Mouse (Mus musculus) C2C12 (cell line): ENCODE measurements around the gene Sco1.

Source experiments
- CTCF ChIP-seq: IDR thresholded peaks from one replicate; pipeline ENCODE4 v1.5.1; 2011; ENCODE audit not compliant: control insufficient read depth, insufficient read depth, insufficient read length
- MAX ChIP-seq: IDR thresholded peaks from one replicate; pipeline ENCODE4 v1.6.1; 2011; ENCODE audit warnings: mild to moderate bottlenecking, control low read depth
- MYOG ChIP-seq: IDR thresholded peaks from one replicate; pipeline ENCODE4 v1.6.1; 2011; ENCODE audit not compliant: control insufficient read depth, insufficient read length; ENCODE audit errors: extremely low read depth
- USF1 ChIP-seq: IDR thresholded peaks from one replicate; pipeline ENCODE4 v1.6.1; 2011; ENCODE audit warnings: low read depth, mild to moderate bottlenecking, control low read depth, moderate library complexity

DNA sequence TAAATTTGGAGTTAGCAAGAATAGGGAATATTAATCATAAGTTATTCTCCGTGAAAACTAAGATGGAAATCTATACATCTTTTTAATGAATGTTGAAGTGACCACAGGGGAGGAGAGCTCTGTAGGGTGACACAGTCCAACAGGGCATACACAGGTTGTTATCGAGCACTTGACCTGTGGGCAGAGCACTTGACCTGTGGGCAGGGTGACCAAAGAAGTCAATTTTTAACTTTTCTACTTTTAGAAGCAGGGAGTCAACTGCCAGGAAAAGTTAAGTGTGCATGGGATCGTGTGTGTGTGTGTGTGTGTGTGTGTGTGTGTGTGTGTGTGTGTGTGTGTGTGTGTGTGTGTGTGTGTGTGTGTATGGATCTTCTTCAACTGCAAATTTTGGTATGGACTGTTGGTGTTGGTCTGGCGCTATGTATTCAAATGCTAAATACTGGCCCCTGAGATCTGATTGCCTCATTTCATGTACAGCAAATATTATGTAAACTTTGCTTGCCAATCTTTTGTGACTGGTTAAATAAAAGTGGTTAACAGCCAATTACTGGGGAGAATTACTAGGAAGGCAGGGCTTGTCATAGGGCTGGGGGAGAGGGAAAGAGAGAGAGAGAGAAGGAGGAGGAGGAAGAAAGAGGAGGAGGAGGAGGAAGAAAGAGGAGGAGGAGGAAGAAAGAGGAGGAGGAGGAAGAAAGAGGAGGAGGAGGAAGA is 17.5 kb upstream of the Sco1 start:
- TF ChIP-seq CTCF: no peak
- TF ChIP-seq MYOG: no peak
- TF ChIP-seq USF1: no peak
- TF ChIP-seq MAX: no peak
